Mouse (Mus musculus) G1E (cell line): ENCODE data around the gene Nfix. TPM values are rescaled to one million over a fixed set of nuclear protein-coding genes. Genes with fewer than 3 reads are reported as not detected.

ENCODE experiments used
- ATAC-seq: 2 replicates; pipeline ENCODE4 v1.8.0; 2016; ENCODE audit warnings: mild to moderate bottlenecking; ENCODE audit not compliant: insufficient number of reproducible peaks, poor library complexity, low FRiP score, severe bottlenecking; ENCODE audit errors: extremely low read depth
- DNase-seq: peaks from one replicate; pipeline ENCODE4 v3.0.0; 2012; ENCODE audit warnings: low spot score
- H3K27me3 ChIP-seq: 2 replicates; pipeline ENCODE4 v1.6.1; 2012; ENCODE audit warnings: mild to moderate bottlenecking, low read length, inconsistent platforms; ENCODE audit not compliant: insufficient read depth
- H3K36me3 ChIP-seq: replicated peaks from 2 replicates; pipeline ENCODE3; 2012; ENCODE audit warnings: mild to moderate bottlenecking, inconsistent platforms
- H3K4me1 ChIP-seq: 2 replicates; pipeline ENCODE4 v1.6.1; 2012; ENCODE audit warnings: low read depth, low read length, inconsistent platforms, mixed read lengths; ENCODE audit not compliant: insufficient read depth
- H3K4me3 ChIP-seq: 2 replicates; pipeline ENCODE4 v1.5.1; 2012; ENCODE audit warnings: low read depth, mild to moderate bottlenecking, inconsistent platforms, low read length, moderate library complexity, mixed read lengths
- H3K9me3 ChIP-seq: replicated peaks from 2 replicates; pipeline ENCODE4 v1.6.1; 2012; ENCODE audit warnings: inconsistent platforms
- CTCF ChIP-seq: IDR thresholded peaks from 2 replicates; pipeline ENCODE4 v1.5.1; 2012; ENCODE audit warnings: low read depth, low read length, inconsistent platforms, mixed read lengths
- GATA1 ChIP-seq: IDR thresholded peaks from 2 replicates; pipeline ENCODE4 v1.6.1; 2012; ENCODE audit warnings: borderline replicate concordance, low read length, inconsistent platforms, mixed read lengths
- GATA2 ChIP-seq: IDR thresholded peaks from 2 replicates; pipeline ENCODE4 v1.6.1; 2012; ENCODE audit warnings: low read depth, low read length, inconsistent platforms, borderline replicate concordance
- POLR2AphosphoS5 ChIP-seq: IDR thresholded peaks from 2 replicates; pipeline ENCODE4 v1.6.1; 2012; ENCODE audit warnings: low read depth, low read length, inconsistent platforms; ENCODE audit not compliant: insufficient replicate concordance
- TAL1 ChIP-seq: conservative IDR thresholded peaks from 2 replicates; pipeline ENCODE4 v1.6.1; 2012; ENCODE audit warnings: low read depth, low read length, inconsistent platforms, mixed read lengths
- polyA plus RNA-seq: library from polyadenylated mRNA; stranded (reverse); fragments of >175 nt; gene quantifications from 2 replicates; pipeline ENCODE4 v1.2.3, GENCODE M21; 2012
- total RNA-seq, 2 experiments: library from RNA; stranded (forward) in 1 of 2; stranded (reverse) in 1 of 2; fragments of 200-1000 nt in 1 of 2; fragments of >200 nt in 1 of 2; fragmentation: Nextera tagmentation in 1 of 2; gene quantifications; 2 replicates each; pipeline ENCODE4 v1.2.3; 2014 to 2017

The Nfix gene
- total and polyA plus RNA-seq, 3 experiments: 4.3 to 34.0 (median 16.2) TPM

GRCm38 (mm10) chr8:84767221-84767620 lies 32.9 kb downstream of the Nfix start:
- Histone ChIP-seq H3K27me3 (peaks cover 33% of the 10 kb centered on the region), H3K4me3 (no peak overlapping the region), H3K36me3 (peaks cover 76% of the 10 kb centered on the region), H3K4me1 (no peaks in the 10 kb centered on the region), H3K9me3 (no peaks in the 10 kb centered on the region)
- DNase-seq (no peak), ATAC-seq (no peak)
- TF ChIP-seq CTCF (no peak), TAL1 (no peak), POLR2AphosphoS5 (no peak)

GRCm38 (mm10) chr8:84766422-84766821 lies 33.7 kb downstream of the Nfix start:
- H3K36me3 ChIP-seq: peaks cover 71% of the 10 kb centered on the region
- TF ChIP-seq TAL1 (no peak), GATA2 (no peak), GATA1 (no peak), CTCF (no peak), POLR2AphosphoS5 (no peak)
- H3K4me3 ChIP-seq: no peak overlapping the region
- DNase-seq: no peak
- H3K9me3 ChIP-seq: no peaks in the 10 kb centered on the region
- no peak for ATAC-seq
- peaks cover 25% of the 10 kb centered on the region for H3K27me3 ChIP-seq
- H3K4me1 ChIP-seq: no peaks in the 10 kb centered on the region

- ATAC-seq (no peak), DNase-seq (no peak)
- Histone ChIP-seq H3K9me3 (no peaks in the 10 kb centered on the region), H3K36me3 (peaks cover 68% of the 10 kb centered on the region), H3K4me1 (no peaks in the 10 kb centered on the region), H3K27me3 (peaks cover 20% of the 10 kb centered on the region; the same call in 1 of the 2 replicates), H3K4me3 (no peak overlapping the region)
- TF ChIP-seq TAL1: no peak
- no peak for TF ChIP-seq POLR2AphosphoS5
- no peak for TF ChIP-seq CTCF
- TF ChIP-seq GATA2: no peak
- TF ChIP-seq GATA1: no peak
These were observed 34.5 kb downstream of the Nfix start for GRCm38 (mm10) chr8:84765629-84766028.

- no peak for TF ChIP-seq TAL1
- TF ChIP-seq GATA2: no peak
- no peak for TF ChIP-seq CTCF
- TF ChIP-seq GATA1: no peak
- no peak for TF ChIP-seq POLR2AphosphoS5
- ATAC-seq: no peak
- Histone ChIP-seq H3K36me3 (peaks cover 69% of the 10 kb centered on the region), H3K4me1 (no peaks in the 10 kb centered on the region), H3K27me3 (peaks cover 20% of the 10 kb centered on the region; the same call in 1 of the 2 replicates), H3K4me3 (no peak overlapping the region), H3K9me3 (no peaks in the 10 kb centered on the region)
- no peak for DNase-seq
These were observed 35.2 kb downstream of the Nfix start for GRCm38 (mm10) chr8:84764870-84765495.

GRCm38 (mm10) chr8:84764100-84764499 lies 36.0 kb downstream of the Nfix start:
- DNase-seq: no peak
- no peak overlapping the region for H3K4me3 ChIP-seq
- H3K9me3 ChIP-seq: no peaks in the 10 kb centered on the region
- H3K27me3 ChIP-seq: peaks cover 19% of the 10 kb centered on the region; the same call in 1 of the 2 replicates
- peaks cover 68% of the 10 kb centered on the region for H3K36me3 ChIP-seq
- peaks cover 5% of the 10 kb centered on the region for H3K4me1 ChIP-seq
- TF ChIP-seq GATA2: no peak
- no peak for TF ChIP-seq CTCF
- TF ChIP-seq TAL1: no peak
- no peak for TF ChIP-seq POLR2AphosphoS5
- TF ChIP-seq GATA1: no peak
- ATAC-seq: no peak

- H3K36me3 ChIP-seq: peaks cover 60% of the 10 kb centered on the region
- TF ChIP-seq TAL1: no peak
- no peak for TF ChIP-seq POLR2AphosphoS5
- no peak for TF ChIP-seq GATA2
- no peak for TF ChIP-seq CTCF
- no peak for TF ChIP-seq GATA1
- H3K27me3 ChIP-seq: peaks cover 6% of the 10 kb centered on the region; the same call in 1 of the 2 replicates
- peaks cover 9% of the 10 kb centered on the region for H3K4me1 ChIP-seq
- H3K9me3 ChIP-seq: no peaks in the 10 kb centered on the region
- no peak for ATAC-seq
- H3K4me3 ChIP-seq: no peak overlapping the region
- no peak for DNase-seq
These were observed 39.2 kb downstream of the Nfix start for GRCm38 (mm10) chr8:84760901-84761300.
